Mouse (Mus musculus): ENCODE results near the gene Fbll1.

The Fbll1 gene

GRCm38 (mm10) chr11:35783038-35783437 is 15.6 kb downstream of the Fbll1 start:
- DNase-seq (ENCODE audit: low spot score), result no peak

- DNase-seq (ENCODE audit: low spot score), result no peak
These were observed 16.2 kb downstream of the Fbll1 start for GRCm38 (mm10) chr11:35782444-35782843.

- no peak for DNase-seq (ENCODE audit: low spot score)
These were observed 18.3 kb downstream of the Fbll1 start for GRCm38 (mm10) chr11:35780336-35780735.

- no peak for DNase-seq (ENCODE audit: low spot score)
These were observed 22.2 kb downstream of the Fbll1 start for GRCm38 (mm10) chr11:35776452-35776851.

- no peak for DNase-seq (ENCODE audit: low spot score)
These were observed 23.1 kb downstream of the Fbll1 start for GRCm38 (mm10) chr11:35775606-35776005.

GRCm38 (mm10) chr11:35770741-35771504 is 27.8 kb downstream of the Fbll1 start:
- no peak for DNase-seq (ENCODE audit: low spot score)

- no peak for DNase-seq (ENCODE audit: low spot score)
These were observed 28.8 kb downstream of the Fbll1 start for GRCm38 (mm10) chr11:35769746-35770437.

- DNase-seq (ENCODE audit: low spot score), result peak; percentile 100
These were observed 29.4 kb downstream of the Fbll1 start, which contains the start of gene Pank3 for GRCm38 (mm10) chr11:35769188-35769745. Gene Pank3 (plus strand): TSS chr11:35769484.

- DNase-seq (ENCODE audit: low spot score), result no peak
These were observed 31.8 kb downstream of the Fbll1 start for GRCm38 (mm10) chr11:35766845-35767244.

- DNase-seq (ENCODE audit: low spot score), result no peak
These were observed 38.1 kb downstream of the Fbll1 start for GRCm38 (mm10) chr11:35760627-35761003.

GRCm38 (mm10) chr11:35760001-35760626 is 38.6 kb downstream of the Fbll1 start:
- DNase-seq (ENCODE audit: low spot score), result no peak

- no peak for DNase-seq (ENCODE audit: low spot score)
These were observed 42.0 kb downstream of the Fbll1 start for GRCm38 (mm10) chr11:35756411-35757303.

GRCm38 (mm10) chr11:35755546-35755945 is 43.1 kb downstream of the Fbll1 start:
- DNase-seq (ENCODE audit: low spot score), result no peak

GRCm38 (mm10) chr11:35754906-35755418 is 43.7 kb downstream of the Fbll1 start:
- no peak for DNase-seq (ENCODE audit: low spot score)

- DNase-seq (ENCODE audit: low spot score), result peak; percentile 59
These were observed 48.1 kb downstream of the Fbll1 start for GRCm38 (mm10) chr11:35750578-35750977.
